Mouse (Mus musculus): ENCODE results near the gene Gng5.
A peak's percentile ranks its signal among the peaks of the same experiment; 100 is the strongest.

Gene Gng5

DNA sequence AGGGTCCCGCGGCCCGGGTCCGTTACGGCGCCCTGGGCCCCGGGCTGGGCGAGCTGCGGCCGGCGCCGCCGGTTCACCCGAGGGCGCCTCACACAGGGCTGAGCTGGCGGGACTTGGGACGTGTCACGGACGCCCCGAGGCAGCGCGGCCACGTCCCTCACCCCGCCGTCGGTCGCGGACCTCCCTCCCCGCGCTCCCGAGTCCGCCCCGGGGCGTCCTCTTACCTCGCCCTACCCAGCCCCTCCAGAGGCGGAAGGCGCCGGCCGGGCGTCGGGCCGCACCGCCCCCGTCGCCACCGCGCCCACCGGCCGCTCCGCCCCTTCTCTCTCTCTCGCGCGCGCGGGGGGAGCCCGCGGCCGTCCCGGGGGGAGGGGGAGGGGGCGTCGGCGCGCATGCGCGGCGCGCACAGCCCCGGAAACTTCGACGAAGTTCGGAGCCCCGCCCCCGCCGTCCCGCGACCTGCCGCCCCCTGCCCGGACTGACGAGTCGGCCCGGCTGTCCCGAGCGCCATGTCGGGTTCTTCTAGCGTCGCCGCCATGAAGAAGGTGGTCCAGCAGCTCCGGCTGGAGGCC is at the start of gene Gng5, which contains the start of gene Spata1:
Gene Gng5 (plus strand): TSS at position 377 of the 572 bp plus-strand sequence.
Gene Spata1 (minus strand): TSS at position 323 of the 572 bp plus-strand sequence.
- DNase-seq (ENCODE audit: low spot score in 2 of 2), result peak; percentile 81 to 92

DNA sequence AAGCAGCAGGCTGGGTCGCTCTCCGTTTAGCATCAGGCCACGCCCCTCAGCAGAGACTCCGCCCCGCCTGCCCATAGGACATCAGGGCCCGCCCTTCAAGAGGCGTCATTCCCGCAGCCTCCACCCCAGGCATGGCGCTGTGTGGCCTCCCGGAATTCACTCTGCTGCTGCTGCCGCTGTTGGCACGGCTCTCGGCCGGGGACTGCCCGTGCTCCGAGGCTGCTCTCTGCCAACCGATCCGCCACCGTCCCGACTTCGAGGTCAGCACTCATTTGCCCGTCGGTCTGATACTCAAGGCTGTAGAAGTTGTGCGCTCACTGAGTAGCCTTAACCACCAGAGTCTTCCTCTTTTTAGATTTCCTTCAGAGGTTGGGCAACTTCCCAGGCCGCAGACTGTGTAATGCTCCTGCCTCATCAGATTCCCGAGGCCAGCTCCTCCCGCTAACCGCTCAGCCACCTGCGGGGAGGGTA is 49.2 kb upstream of the Gng5 start:
- peak; percentile 89 to 95 for DNase-seq (ENCODE audit: low spot score in 2 of 2)

DNA sequence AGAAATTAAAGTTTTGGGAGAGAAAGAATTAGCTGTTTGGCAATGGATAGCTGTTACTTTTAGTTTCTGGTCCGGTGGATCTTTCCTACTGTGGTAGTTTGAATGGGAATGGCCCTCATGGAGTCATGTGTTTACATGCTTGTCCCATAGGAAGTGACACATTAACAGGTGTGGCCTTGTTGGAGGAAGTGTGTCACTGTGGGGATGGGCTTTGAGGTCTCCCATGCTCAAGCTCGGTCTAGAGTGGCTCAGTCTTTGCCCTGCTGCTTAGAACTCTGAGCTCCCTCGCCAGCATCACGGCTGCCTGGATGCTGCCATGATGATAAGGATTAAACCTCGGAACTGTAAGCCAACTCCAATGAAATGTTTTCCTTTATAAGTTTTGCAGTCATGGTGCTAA is 48.2 kb upstream of the Gng5 start:
- no peak for DNase-seq (ENCODE audit: low spot score in 2 of 2)

DNA sequence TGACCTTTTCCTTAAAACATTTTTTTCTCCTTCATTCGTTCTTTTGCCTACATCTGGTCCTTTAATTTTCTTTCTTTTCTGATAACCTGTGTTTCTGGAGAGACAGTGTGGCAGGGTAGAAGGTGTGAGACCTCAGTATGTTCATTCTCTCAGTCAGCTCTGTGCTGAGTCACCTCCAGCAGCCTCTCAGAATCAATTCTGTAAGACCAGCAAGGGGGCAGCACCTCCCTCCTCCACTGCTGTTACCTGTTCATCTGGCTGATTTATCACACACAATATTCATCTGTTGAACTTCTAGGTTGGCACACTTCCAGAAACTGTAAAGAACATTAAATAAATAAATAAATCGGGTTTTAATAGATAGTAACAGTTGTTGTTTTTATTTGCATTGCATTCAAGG is 36.7 kb upstream of the Gng5 start:
- DNase-seq (ENCODE audit: low spot score in 2 of 2), result no peak

DNA sequence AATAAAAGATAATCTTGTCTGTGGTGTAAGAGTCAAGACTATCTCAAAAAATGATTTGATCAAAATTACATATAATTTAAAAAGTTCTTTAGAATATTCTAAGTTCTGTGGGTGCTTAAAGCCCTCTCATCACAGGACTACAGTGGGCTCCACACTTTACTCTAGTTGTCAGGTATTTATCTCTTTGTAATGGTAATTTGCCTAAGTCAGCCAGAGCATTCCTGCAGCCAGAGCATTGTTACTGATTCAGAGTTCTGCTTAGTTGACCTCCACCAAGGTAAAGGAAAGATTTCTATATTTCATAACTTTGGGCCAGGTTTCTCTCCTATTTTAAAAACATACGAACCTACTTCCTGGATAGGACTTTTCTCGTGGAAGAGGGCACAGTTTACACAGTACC is 30.4 kb upstream of the Gng5 start:
- DNase-seq (ENCODE audit: low spot score in 2 of 2), result no peak

DNA sequence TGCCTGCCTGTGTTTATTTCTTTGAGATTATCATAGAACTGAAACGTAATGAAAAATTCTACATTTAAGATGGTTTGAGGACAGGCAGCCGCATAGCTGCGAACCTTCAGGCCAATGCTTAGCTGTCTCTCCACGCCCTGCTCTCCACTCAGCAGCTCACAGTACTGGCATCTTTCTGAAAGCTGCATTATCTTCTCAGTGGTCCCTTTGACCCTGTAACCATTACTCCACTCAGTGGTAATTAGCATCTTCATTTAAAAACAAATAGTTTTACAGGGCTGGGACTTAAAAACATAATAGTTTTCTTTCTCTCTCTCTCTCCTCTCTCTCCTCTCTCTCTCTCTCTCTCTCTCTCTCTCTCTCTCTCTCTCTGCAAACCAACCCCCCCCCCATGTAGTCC is 26.9 kb upstream of the Gng5 start:
- no peak for DNase-seq (ENCODE audit: low spot score in 2 of 2)

DNA sequence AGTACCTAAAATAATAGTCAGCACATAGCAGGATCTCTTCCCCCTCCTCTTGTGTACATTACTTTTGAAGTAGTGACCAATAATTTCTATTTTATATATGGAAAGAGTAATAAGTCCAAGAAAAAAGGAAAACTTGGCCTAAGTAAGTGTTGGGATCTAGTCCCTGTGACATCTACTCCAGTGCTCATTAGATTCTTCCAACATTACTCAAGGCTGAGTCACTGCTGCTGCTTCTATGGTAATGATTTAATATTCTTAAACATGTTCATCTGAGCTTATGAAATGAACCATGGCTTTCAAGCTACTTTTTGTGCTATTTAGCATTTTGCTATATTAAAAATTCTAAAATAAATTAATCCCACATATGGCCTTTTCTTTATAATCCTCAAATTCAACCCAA is 25.9 kb upstream of the Gng5 start:
- DNase-seq (ENCODE audit: low spot score in 2 of 2), result no peak

DNA sequence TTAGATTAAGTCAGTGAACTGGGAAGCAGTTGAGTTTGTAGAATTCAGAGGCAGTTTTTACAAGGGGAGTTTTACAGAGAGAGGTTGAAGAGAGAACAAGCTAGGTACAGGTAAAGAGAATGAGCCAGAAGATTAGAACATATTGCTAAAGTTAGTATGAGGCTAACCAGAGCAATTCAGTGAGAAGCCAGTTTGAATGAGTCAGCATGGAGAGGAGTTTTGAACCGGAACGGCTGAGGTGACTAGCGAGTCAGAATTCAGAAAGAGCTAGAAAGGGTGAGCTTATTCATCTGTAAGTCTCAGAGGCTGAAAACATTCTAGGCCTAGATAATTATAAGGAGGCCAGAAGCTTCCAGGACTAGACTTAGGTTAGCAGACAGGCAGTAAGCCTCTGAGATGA is 25.2 kb upstream of the Gng5 start:
- DNase-seq (ENCODE audit: low spot score in 2 of 2), result no peak

DNA sequence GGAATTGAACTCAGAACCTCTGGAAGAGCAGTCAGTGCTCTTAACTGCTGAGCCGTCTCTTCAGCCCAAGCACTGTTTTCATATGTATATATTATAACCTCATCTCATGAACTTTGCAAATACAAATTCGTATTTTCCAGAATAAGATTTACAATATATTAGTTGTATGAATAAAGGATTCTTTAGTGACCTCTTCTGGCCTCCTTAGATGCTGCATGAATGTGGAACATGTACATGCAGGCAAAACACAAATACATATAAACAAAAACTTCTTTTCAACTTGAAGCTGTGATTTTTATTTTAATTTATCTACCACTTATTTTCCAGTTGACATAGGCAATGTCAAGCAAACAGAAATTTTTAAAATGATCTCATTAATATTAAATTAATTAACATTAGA is 17.6 kb upstream of the Gng5 start:
- DNase-seq (ENCODE audit: low spot score in 2 of 2), result no peak

DNA sequence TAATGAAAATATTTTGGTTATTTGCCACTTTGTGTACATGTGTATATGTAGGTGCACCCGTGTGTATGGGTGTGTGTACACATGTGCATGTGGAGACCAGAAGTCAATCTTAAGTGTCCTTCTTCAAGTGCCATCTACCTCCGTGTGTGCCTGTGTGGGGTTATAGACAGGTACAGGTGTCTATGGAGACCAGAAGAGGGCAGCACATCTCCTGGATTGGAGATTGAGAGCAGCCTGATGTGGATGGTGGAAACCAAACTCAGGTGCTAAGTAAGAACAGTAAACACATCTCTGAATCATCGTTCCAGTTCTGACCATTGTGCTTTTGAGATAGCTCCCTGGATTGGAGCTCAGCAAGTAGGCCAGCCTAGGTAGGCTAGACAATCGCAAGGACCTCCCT is 13.1 kb upstream of the Gng5 start:
- DNase-seq (ENCODE audit: low spot score in 2 of 2), result no peak

DNA sequence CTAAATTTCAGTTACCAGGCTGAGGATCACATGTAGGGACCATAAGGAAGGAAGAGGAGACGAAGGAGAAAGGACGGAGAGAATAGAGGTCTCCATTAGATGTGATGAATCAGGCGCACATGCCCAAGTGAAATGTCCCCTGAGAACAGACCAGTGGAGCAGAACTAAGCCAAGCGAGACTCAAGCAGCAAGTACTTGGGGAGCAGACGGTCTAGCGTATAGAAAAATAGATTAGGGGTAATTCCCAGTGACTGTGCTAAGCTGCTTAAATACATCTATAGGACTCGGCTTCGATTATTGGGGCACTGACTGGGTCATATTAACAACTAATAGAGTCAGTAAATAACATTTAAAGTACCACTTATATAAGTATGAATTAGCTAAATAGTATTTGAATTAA is 4.7 kb upstream of the Gng5 start:
- DNase-seq (ENCODE audit: low spot score in 2 of 2), result no peak

DNA sequence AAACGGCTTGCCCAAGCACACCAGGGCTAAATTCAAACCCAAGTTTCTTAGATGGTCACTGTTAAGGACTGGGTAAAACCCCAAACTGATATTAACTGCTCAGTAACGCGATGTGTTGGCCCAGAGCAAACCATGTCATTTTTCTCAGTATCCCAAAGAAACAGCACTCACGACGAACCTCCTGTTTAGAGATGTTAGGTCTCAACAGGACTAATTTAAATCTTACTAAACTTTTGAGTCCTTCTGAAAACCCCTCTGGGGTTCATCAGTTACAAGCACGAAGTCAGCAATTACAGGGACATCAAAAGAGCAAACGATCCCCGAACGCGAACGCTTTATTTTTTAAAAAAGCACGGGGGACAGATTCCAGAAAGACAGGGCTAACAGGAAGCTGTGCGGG is 618 bp upstream of the Gng5 start:
- no peak for DNase-seq (ENCODE audit: low spot score in 2 of 2)

DNA sequence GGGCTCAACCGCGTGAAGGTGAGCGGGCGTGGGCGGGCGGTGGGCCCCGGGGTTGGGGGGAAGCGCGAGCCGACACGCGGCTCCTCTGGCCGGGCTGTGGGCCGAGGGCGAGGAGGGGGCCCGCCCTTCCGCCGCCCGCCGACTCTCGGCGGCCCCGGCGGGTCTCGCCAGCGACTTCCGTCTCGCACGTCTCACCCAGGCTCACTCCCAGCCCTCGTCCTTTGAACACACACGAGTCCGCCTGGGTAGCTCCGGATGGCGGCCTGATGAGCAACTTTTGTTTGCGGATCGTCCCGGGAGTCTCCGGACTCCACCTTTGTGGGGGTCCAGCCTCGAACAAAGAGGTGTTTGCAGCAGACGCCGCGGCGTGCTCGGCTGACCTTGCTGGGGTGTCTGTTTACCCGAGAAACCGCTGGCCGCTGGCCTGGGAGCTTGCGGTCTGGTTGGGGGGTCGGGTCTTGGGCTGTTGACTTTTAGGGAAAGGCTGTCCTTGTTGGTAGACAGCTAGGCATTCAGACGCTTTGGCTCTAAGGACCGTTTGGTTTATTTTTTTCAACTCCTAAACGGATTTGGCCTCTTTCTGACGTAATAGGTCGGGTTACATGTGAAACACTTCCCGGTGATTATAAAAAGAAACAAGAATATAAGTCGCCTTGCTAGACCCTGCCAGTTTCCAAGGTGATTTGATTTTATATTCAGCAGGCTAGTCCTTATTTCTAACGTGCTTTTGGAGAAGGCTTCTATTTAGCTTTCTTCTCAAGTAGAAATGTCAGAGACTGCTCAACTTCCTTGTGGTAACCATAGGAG is 599 bp downstream of the Gng5 start:
- DNase-seq (ENCODE audit: low spot score in 2 of 2), result peak; percentile 70 to 73

DNA sequence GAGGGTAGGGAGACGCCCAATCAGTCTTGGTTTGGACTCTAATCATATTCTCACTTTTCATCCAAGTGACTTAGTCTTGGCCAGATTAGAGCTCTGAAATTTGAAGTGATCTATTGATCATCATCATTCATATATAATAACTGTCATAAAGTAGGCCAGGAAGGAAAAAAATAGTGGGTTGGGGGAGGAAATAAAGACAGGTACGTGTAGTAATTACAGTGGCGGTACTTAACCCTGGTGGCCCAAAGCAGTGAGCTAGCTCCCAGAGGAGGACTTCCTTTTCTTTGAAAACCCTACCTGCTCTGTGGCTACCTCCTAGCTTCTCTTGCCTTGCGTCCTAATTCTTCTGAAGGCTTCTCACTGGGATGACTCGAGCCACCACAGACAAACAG is 1.2 kb downstream of the Gng5 start:
- no peak for DNase-seq (ENCODE audit: low spot score in 2 of 2)

DNA sequence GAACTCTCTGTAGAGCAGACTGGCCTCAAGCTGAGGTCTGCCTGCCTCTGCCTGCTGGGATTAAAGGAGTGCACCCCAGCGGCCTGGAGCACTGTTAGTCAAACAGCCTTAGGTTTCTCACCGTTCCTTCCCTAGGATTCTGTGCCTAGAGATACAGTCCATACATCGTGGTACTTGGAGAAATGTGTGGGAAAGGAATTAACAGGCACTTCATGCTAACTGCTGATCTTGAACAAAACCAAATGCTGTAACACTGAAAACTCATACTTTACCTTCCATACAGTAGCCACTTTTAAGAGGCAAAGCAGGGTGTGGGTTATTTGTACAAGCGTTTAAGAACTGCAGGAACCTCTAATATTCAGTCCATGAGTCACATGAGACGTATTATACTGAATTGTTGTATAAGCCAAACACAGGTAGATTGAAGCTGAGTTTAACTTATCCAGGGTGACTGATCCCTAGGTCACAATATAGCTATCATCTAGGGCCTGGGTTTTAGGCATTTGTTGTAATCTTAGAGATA is 2.1 kb downstream of the Gng5 start:
- no peak for DNase-seq (ENCODE audit: low spot score in 2 of 2)

DNA sequence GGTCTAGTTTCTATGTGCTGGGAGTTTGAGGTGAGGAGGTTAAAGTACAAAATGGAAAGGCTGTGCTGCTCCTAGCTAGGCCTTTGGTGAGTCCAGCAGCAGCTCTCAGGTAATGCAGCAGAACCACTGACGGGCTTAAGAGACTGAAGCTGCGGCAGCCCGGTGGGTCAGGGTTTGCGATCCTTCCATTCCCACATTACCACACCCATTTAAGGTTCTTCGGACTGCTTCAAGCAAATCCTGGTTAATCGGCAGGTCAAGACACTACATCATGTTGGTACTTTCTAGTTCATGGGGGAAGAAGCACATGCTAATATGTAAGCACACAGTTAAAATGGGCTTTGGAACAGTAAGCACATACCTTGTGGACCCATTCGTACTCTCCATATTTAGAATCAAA is 7.1 kb downstream of the Gng5 start:
- DNase-seq (ENCODE audit: low spot score in 2 of 2), result no peak

DNA sequence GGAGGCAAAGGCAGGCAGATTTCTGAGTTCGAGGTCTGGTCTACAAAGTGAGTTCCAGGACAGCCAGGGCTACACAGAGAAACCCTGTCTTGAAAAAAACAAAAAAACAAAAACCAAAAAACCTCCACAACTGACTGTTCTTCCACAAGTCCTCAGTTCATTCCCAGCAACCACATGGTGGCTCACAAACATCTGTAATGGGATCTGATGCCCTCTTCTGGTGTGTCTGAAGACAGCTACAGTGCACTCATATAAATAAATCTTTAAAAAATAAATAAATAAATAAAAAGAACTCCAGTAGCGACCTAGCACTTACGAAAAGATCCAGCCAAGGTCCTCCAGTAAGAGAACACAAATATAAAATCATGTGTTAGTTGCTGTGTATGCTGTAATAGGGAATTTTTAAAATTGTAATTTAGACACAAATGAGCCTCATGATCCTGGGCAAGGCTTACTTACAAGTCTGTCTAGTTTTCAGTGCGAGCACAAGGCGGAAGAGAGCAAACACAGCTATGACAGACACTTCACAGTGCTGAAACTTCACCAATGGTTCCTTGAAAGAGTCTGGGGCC is 20.7 kb downstream of the Gng5 start:
- DNase-seq (ENCODE audit: low spot score in 2 of 2), result no peak

DNA sequence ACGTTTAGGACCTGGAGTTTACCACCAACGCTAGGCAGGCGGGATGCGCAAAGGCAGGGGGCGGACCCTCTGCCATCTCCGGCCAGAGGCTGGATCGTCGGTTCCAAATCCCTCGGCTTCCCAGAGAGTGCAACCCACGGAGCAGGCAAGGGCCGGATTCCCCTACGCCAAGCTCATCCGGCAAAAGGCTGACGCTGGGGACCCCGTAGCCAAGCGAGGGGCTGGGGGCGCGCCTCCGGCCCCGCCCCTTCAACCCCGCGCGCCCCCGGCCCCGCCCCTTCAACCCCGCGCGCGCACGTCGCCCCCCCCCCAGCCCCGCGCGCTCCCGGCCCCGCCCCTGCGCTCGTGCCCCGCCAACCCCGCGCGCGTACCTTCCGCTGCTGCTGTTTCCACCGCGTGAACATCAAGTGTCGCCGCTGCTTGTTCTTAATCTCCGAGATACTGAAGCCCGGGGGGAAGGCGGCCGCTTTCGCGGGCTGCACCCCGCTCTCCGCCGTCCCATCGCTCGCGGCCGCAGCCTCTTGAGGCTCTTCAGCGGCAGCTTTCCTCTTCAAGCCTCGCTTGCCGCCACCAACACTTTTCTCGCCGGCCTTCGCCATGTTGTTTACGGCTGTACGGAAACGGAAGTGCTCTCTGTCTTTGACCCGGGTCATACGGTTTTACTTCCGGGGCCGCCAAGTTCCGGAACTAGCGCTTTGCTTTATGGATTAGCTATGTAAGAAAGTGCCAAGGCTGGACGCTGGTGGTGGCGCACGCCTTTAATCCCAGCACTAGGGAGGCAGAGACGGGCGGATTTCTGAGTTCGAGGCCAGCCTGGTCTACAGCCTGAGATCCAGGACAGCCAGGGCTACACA is 21.4 kb downstream of the Gng5 start, which contains the start of gene Rpf1:
Gene Rpf1 (minus strand): TSS at position 632 of the 854 bp plus-strand sequence.
- DNase-seq (ENCODE audit: low spot score in 2 of 2), result peak; percentile 73 to 90

DNA sequence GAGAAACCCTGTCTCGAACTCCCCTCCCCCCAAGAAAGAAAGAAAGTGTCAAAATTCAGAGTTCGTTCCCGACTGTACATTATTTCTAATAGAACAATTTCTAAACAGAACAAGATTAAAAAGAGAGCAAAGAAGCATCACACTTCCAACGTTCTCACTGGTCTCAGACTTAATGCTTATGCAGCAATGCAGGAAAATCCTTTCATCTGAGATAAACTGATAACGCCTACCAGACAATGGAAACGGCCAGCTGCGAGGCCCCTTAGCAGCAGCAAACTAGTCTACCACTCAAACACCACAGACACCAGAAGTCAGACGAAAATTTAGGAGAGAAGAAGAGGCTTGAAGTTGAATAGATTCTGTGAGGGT is 22.0 kb downstream of the Gng5 start:
- no peak for DNase-seq (ENCODE audit: low spot score in 2 of 2)

DNA sequence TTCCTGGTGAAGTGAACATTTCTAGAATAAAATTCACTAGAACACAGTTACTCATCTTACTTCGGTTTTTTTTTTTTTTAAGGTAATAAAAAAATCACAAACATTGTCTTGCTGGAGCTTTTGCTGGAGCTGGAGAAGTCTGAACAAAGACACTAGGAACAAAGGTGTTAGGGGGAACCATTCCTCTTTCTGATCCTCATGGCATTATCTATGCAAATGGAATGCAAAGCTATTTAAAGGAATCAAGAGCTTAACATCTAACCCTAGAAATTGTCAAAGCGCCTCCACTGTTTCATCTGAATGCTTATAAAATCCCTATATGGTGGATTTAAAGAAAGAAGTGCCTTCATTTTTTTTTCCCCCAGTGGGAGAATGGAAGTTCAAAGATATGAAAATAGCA is 28.7 kb downstream of the Gng5 start:
- DNase-seq (ENCODE audit: low spot score in 2 of 2), result no peak

DNA sequence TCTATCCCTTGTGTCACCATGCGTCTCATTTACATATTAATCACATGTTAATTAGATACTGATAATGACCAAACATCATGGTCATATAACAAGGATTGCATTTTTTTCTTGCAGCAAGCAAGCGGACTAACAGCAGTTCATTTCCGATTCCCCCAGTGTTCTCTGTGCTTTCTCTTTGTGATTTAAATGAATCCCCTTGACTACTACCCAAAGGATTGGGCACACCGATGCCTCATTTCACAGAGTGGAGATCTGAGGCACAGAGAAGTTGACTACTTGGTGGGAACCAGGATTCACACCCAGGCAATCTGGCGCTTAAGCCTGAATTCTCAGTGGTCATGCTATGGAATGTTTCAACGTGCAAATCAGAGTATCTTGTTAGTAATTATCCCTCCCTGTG is 35.4 kb downstream of the Gng5 start:
- DNase-seq (ENCODE audit: low spot score in 2 of 2), result no peak
